Mouse (Mus musculus) embryonic facial prominence, embryonic 14.5 days (tissue): Measurements from ENCODE around the gene Pitx1. TPM values are rescaled to one million over a fixed set of nuclear protein-coding genes. Genes with fewer than 3 reads are reported as not detected.

ENCODE experiments used
- ATAC-seq: fragments of 200-750 bp; cut with Nextera tagmentation; 2 replicates; pipeline ENCODE4 v1.8.0; 2017; ENCODE audit warnings: low read depth, moderate number of reproducible peaks, moderate TSS enrichment
- DNase-seq: peaks from one replicate; pipeline ENCODE4 v3.0.0-alpha.2; 2015; ENCODE audit warnings: low spot score
- H3K27ac ChIP-seq: fragments of 300-500 bp; sonication (generic); replicated peaks from 2 replicates; pipeline ENCODE4 v1.5.1; 2014; ENCODE audit warnings: low read depth, mild to moderate bottlenecking, low read length, moderate library complexity
- H3K27me3 ChIP-seq: fragments of 300-500 bp; sonication (generic); replicated peaks from 2 replicates; pipeline ENCODE4 v1.6.1; 2014; ENCODE audit warnings: low read length; ENCODE audit not compliant: control insufficient read depth, insufficient read depth
- H3K36me3 ChIP-seq: fragments of 300-500 bp; sonication (generic); 2 replicates; pipeline ENCODE4 v1.6.1; 2014; ENCODE audit warnings: low read length, mixed read lengths; ENCODE audit not compliant: control insufficient read depth, insufficient read depth
- H3K4me1 ChIP-seq: fragments of 300-500 bp; sonication (generic); 2 replicates; pipeline ENCODE4 v1.6.1; 2014; ENCODE audit warnings: antibody characterized with exemption, low read length; ENCODE audit not compliant: control insufficient read depth, insufficient read depth
- H3K4me2 ChIP-seq: fragments of 300-500 bp; sonication (generic); 2 replicates; pipeline ENCODE4 v1.6.1; 2014; ENCODE audit warnings: low read depth, mild to moderate bottlenecking, low read length, moderate library complexity, mixed read lengths
- H3K4me3 ChIP-seq: fragments of 300-500 bp; sonication (generic); 2 replicates; pipeline ENCODE4 v1.5.1; 2014; ENCODE audit warnings: low read depth, mild to moderate bottlenecking, low read length
- H3K9ac ChIP-seq: fragments of 300-500 bp; sonication (generic); 2 replicates; pipeline ENCODE4 v1.6.1; 2014; ENCODE audit warnings: low read depth, mild to moderate bottlenecking, low read length, moderate library complexity, mixed read lengths
- H3K9me3 ChIP-seq: fragments of 300-500 bp; sonication (generic); 2 replicates; pipeline ENCODE4 v1.6.1; 2016; ENCODE audit warnings: low read length; ENCODE audit not compliant: control insufficient read depth
- WGBS: fragments of 180-500 bp; shearing (Covaris S2); extraction: QIAGEN DNeasy Blood & Tissue Kit; methylation state at CpG from one replicate; pipeline ENCODE4 v1.1.7; 2014; 5-methylcytosine and 5-hydroxymethylcytosine counted together
- polyA plus RNA-seq: library from polyadenylated mRNA; unstranded; fragments of >200 nt; fragmentation: Nextera tagmentation; extraction: Ambion mirVana; gene quantifications from 2 replicates; pipeline ENCODE4 v1.2.1, GENCODE M21; 2014

Pitx1 gene
- polyA plus RNA-seq, 1 experiment from 2014 or later = 39.7 TPM

GRCm38 (mm10) chr13:55835548-55836097 is 369 bp downstream of the Pitx1 start:
- 0 out of 2 replicates have a peak, but pooled peaks have one; percentile 11 for ATAC-seq
- Histone ChIP-seq H3K9ac (peak overlapping the region; percentile 69), H3K4me3 (peak overlapping the region; percentile 42), H3K36me3 (no peaks in the 10 kb centered on the region), H3K27ac (peak overlapping the region; percentile 61), H3K27me3 (peaks cover 98% of the 10 kb centered on the region), H3K4me1 (peaks cover 11% of the 10 kb centered on the region; the same call in 1 of the 2 replicates), H3K4me2 (peak overlapping the region; percentile 57), H3K9me3 (no peaks in the 10 kb centered on the region)
- WGBS = under 1% methylated on average over 30 of the region's 33 CpGs
- no peak for DNase-seq

GRCm38 (mm10) chr13:55834667-55835066 is 1.3 kb downstream of the Pitx1 start:
- Histone ChIP-seq H3K9ac (peak overlapping the region; percentile 69), H3K4me1 (0 out of 2 replicates have a peak, but pooled peaks cover 3% of the 10 kb centered on the region), H3K36me3 (no peaks in the 10 kb centered on the region), H3K4me2 (peak overlapping the region; percentile 57), H3K4me3 (peak overlapping the region; percentile 42), H3K9me3 (no peaks in the 10 kb centered on the region), H3K27me3 (peaks cover 98% of the 10 kb centered on the region), H3K27ac (peak overlapping the region; percentile 53; the same call in 1 of the 2 replicates)
- no peak for ATAC-seq
- WGBS = 20% methylated on average over 5 of the region's 5 CpGs
- no peak for DNase-seq

GRCm38 (mm10) chr13:55833921-55834320 is 2.1 kb downstream of the Pitx1 start:
- no peaks in the 10 kb centered on the region for H3K9me3 ChIP-seq
- ATAC-seq (no peak), DNase-seq (no peak)
- peak overlapping the region; percentile 42 for H3K4me3 ChIP-seq
- peak overlapping the region; percentile 53 for H3K27ac ChIP-seq
- H3K27me3 ChIP-seq = peaks cover 96% of the 10 kb centered on the region
- H3K4me2 ChIP-seq = peak overlapping the region; percentile 57
- 4% methylated on average over 7 of the region's 7 CpGs for WGBS
- peak overlapping the region; percentile 69 for H3K9ac ChIP-seq
- H3K4me1 ChIP-seq = no peaks in the 10 kb centered on the region
- H3K36me3 ChIP-seq = no peaks in the 10 kb centered on the region

DNA sequence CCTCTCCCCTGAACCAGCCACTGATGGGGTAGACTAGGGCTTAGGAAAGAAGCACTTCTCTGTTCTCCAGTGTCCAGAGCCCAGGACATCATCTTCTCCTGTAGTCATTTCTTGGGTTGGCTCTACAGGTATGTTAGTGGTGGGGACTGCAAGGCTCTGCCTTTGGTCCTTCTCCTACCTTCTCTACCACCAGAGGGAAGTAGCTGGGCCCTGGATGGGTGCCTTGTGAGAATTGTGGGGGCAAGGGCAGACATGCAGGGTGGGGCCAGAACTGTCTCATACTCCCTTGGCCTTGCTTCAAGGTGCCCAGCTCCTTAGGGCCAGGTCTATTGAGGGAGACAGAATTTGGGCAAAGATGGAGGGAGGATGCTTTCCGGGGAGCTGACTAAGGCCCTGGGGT is 3.4 kb downstream of the Pitx1 start:
- DNase-seq (no peak), ATAC-seq (no peak)
- H3K9ac ChIP-seq = no peak overlapping the region
- no peaks in the 10 kb centered on the region for H3K9me3 ChIP-seq
- H3K4me3 ChIP-seq = peak overlapping the region; percentile 1; the same call in 1 of the 2 replicates
- peak overlapping the region; percentile 57 for H3K4me2 ChIP-seq
- H3K36me3 ChIP-seq = no peaks in the 10 kb centered on the region
- H3K4me1 ChIP-seq = no peaks in the 10 kb centered on the region
- 40% methylated on average over 1 of the region's 1 CpGs for WGBS
- H3K27ac ChIP-seq = no peak overlapping the region
- H3K27me3 ChIP-seq = peaks cover 97% of the 10 kb centered on the region

DNA sequence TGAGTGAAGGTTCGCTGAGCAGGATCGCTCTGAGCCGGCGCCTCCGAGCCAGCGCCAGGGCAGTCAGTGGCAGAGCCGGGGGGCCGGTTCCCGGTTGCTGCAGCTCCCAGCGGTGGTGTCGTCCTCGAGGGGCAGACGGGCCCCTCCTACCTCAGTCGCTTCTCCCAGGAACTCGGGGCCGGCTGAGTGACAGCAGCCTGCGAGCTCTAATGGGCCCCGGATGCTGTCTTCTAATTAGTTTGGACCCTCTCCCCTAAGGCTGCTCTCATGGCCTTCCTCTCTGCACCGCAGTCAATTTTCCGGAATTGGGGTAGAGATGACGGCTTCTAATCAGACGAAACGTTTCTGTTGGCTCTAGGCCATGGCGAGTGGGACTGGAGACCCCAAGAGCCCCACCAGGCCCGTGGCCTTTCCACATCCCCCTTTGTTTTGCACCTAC is 4.3 kb downstream of the Pitx1 start:
- WGBS = 1% methylated on average over 14 of the region's 25 CpGs
- DNase-seq = no peak
- Histone ChIP-seq H3K27me3 (peaks cover 93% of the 10 kb centered on the region), H3K4me2 (peak overlapping the region; percentile 57), H3K4me3 (peak overlapping the region; percentile 56), H3K9me3 (no peaks in the 10 kb centered on the region), H3K4me1 (no peaks in the 10 kb centered on the region), H3K27ac (peak overlapping the region; percentile 91), H3K36me3 (no peaks in the 10 kb centered on the region), H3K9ac (peak overlapping the region; percentile 82)
- peak; percentile 12; the same call in 1 of the 2 replicates for ATAC-seq

GRCm38 (mm10) chr13:55830833-55831721 is 4.9 kb downstream of the Pitx1 start:
- DNase-seq (peak; percentile 88), ATAC-seq (peak; percentile 65)
- H3K4me1 ChIP-seq = no peaks in the 10 kb centered on the region
- 0% methylated on average over 18 of the region's 82 CpGs for WGBS
- peaks cover 91% of the 10 kb centered on the region for H3K27me3 ChIP-seq
- H3K36me3 ChIP-seq = no peaks in the 10 kb centered on the region
- H3K9ac ChIP-seq = peak overlapping the region; percentile 82
- H3K4me3 ChIP-seq = peak overlapping the region; percentile 56
- H3K27ac ChIP-seq = peak overlapping the region; percentile 91
- no peaks in the 10 kb centered on the region for H3K9me3 ChIP-seq
- peak overlapping the region; percentile 57 for H3K4me2 ChIP-seq

GRCm38 (mm10) chr13:55830081-55830832 is 5.7 kb downstream of the Pitx1 start:
- H3K4me1 ChIP-seq = no peaks in the 10 kb centered on the region
- DNase-seq (no peak), ATAC-seq (no peak)
- peak overlapping the region; percentile 57 for H3K4me2 ChIP-seq
- 0 out of 2 replicates have a peak, but pooled peaks cover 2% of the 10 kb centered on the region for H3K36me3 ChIP-seq
- peak overlapping the region; percentile 82 for H3K9ac ChIP-seq
- peaks cover 91% of the 10 kb centered on the region for H3K27me3 ChIP-seq
- under 1% methylated on average over 37 of the region's 48 CpGs for WGBS
- H3K9me3 ChIP-seq = no peaks in the 10 kb centered on the region
- H3K4me3 ChIP-seq = peak overlapping the region; percentile 56
- H3K27ac ChIP-seq = peak overlapping the region; percentile 91

- ATAC-seq = no peak
- Histone ChIP-seq H3K4me3 (peak overlapping the region; percentile 56), H3K36me3 (0 out of 2 replicates have a peak, but pooled peaks cover 7% of the 10 kb centered on the region), H3K27me3 (peaks cover 91% of the 10 kb centered on the region), H3K4me2 (peak overlapping the region; percentile 50), H3K9ac (peak overlapping the region; percentile 65), H3K27ac (peak overlapping the region; percentile 91), H3K4me1 (0 out of 2 replicates have a peak, but pooled peaks cover 3% of the 10 kb centered on the region), H3K9me3 (no peaks in the 10 kb centered on the region)
- no peak for DNase-seq
- 9% methylated on average over 12 of the region's 12 CpGs for WGBS
These were observed 6.9 kb downstream of the Pitx1 start for GRCm38 (mm10) chr13:55829018-55829655.
